Mouse (Mus musculus) heart, embryonic 11.5 days (tissue): Measurements from ENCODE around the gene Sptbn1. TPM values are rescaled to one million over a fixed set of nuclear protein-coding genes. Genes with fewer than 3 reads are reported as not detected.

Experiments
- polyA plus RNA-seq: library from polyadenylated mRNA; unstranded; fragments of >200 nt; fragmentation: Nextera tagmentation; extraction: Ambion mirVana; gene quantifications from 2 replicates; pipeline ENCODE4 v1.2.1, GENCODE M21; 2014

Gene Sptbn1
- polyA plus RNA-seq, 1 experiment from 2014 or later: 156 TPM

Other genes starting within 250 kb of the Sptbn1 start
- 0.52 and 0.89 TPM in 2 replicates for gene Eml6, start 242.1 kb downstream of the Sptbn1 start, polyA plus RNA-seq
- not detected in 2 replicates for gene 4930505A04Rik, start 203.7 kb upstream of the Sptbn1 start, polyA plus RNA-seq